Mouse (Mus musculus) kidney, postnatal 25 days (tissue): ENCODE measurements at regions not wholly inside any gene's neighbourhood (a gene's known extent, or its start where the extent isn't known, plus 50 kb on each side); places are given as distances from the start of the nearest gene placed in this dataset.

Experiments
- DNase-seq, 2 experiments: peaks; one replicate each; pipeline ENCODE4 v3.0.0; 2021; ENCODE audit warnings: mixed read lengths in 2 of 2

DNA sequence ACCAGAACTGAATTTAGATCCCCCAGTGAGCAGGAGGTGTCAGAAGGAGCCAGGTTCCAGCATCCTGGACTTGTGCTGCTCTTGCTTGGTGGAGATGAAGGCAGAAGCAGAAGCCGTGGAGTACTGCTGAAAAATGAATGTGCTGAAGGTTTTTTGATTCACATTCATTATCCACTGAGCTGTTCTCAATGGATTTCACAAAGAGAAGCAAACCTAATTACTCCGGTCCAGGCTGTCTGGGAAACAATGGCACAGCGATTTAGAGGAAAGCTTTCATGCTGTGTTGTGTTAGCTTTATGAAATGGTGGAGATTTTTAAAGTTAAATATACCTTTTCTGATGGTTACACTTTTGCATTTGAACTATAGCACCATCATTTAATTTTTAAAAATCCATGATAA is 535.3 kb upstream of the Adgrl3 start:
- no peak for DNase-seq

DNA sequence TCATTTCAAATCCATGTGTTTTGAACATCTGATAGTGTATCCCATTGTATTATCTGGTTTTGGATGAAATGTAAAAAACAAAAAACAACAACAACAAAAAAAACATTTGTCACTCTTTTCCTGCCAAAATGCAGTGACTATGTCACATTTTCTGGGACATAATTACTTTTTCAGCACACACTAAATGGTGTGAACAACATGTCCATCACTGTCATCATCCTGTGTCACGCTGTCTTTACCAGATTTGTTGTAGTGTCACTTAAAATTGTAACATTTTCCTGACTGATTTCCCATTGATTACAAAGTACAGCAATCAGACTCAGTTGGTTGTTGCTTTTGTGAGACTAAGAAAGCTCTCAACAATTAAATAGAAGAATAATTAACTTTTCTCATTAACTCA is 531.6 kb upstream of the Adgrl3 start:
- no peak for DNase-seq

GRCm38 (mm10) chr5:80508672-80509071 is 511.3 kb upstream of the Adgrl3 start:
- DNase-seq, result peak in 1 of 2 experiments; percentile 31

DNA sequence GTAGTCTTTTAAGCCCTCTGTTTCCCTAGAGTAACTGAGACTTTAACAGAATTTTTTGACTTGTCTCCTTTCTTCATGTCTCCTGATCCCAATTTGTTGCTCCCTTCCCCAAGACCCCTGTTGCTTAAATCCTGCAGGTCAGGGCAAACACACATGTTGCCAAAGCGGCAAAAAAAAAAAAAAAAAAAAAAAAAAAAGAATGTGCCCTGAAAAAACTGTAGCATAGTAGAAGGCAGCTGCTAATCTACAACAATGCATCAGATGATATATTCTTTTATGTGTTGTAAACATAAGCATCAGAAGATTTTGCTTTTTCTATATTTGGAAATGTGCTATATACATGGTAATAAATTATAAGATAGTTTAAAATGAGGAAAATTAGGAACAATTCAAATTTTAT is 479.9 kb upstream of the Adgrl3 start:
- DNase-seq, result no peak

GRCm38 (mm10) chr5:80551673-80552072 is 468.3 kb upstream of the Adgrl3 start:
- no peak for DNase-seq

DNA sequence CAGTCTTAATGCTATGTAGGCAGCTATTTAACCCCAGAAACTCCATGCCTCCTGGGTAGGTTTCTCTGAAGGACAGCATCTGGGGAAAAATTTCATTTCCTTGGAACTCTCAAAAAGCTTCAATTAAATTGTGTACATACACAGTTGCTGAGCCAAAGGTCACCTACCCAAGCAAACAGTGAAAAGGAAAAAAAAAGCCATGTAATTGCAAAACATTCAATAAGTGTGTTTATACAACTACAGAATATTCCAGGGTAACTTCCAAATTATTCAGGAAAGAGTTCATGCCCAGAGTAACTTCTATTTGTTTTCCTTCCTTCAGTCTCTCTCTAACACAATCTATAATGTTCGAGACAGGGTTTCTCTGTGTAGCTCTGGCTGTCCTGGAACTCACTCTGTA is 441.2 kb upstream of the Adgrl3 start:
- DNase-seq, result no peak

GRCm38 (mm10) chr5:80611571-80611970 is 408.4 kb upstream of the Adgrl3 start:
- no peak for DNase-seq

- no peak for DNase-seq
Measured at GRCm38 (mm10) chr5:80627225-80627624, 392.7 kb upstream of the Adgrl3 start.

GRCm38 (mm10) chr5:80659043-80659442 is 360.9 kb upstream of the Adgrl3 start:
- no peak for DNase-seq

DNA sequence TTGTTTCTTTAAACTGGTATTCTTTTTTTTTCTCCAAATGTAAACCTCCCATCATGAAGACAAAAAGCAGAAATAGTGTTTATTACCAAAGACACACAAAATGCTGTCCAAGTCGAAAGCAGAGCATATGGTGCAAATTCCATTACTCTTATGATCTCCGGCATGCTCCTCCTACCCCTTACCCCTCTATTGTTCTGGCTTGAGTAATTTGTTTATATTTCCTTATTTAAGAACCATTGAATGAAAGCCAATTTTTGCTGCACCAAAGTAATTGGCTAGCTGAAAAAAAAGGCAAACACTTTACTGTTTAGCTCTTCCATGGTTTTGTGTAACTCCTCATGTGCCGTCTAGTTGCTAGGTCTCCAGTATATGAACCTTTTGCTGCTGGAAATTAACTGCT is 360.4 kb upstream of the Adgrl3 start:
- DNase-seq, result no peak

DNA sequence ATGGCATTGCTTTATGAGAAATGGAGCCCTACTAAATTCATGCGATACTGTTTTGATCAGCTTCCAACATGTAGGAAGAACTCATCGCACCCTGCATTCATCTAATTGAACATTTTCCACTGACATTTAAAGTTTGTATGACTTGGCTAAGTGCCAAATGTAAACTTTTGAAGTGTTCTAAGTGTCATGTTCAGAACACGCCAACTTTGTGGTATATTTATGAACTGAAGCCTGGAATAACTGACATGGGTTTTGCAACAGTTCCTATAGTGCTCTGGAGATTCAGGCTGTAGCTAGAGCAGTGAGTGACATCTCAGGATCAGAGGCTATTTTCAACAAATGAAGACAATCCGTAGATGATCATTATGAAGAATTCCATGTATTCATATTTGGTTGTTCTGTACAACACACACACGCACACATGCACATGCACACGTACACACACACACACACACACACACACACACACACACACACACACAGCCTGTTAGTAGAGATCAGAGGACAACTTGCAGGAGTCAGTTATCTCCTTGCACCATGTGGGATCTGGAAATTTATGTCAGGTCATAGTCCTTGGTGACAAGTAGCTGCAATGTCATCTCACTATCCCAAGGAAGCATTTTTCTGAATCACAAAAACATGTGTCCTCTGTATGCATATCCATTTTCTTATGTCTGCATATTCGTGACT is 349.5 kb upstream of the Adgrl3 start:
- DNase-seq, result no peak

DNA sequence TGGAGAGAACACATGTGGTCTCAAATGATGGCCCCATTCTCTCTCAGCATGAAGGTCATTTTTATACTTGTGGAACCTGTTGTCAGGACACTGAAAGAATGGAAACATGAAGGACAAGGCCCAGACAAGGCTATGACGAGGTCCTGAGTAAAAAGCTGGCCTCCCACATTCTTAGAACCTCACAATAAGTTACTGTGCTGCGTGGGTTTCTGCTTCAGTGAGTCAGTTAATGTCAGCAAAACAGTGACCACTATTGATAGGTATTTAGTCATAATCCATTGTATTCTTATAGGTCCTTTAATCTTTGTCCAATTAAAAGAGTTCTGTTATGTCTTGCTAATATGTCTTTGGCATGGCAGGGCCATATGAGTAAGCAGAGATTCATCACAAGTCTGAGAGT is 336.5 kb upstream of the Adgrl3 start:
- DNase-seq, result no peak

DNA sequence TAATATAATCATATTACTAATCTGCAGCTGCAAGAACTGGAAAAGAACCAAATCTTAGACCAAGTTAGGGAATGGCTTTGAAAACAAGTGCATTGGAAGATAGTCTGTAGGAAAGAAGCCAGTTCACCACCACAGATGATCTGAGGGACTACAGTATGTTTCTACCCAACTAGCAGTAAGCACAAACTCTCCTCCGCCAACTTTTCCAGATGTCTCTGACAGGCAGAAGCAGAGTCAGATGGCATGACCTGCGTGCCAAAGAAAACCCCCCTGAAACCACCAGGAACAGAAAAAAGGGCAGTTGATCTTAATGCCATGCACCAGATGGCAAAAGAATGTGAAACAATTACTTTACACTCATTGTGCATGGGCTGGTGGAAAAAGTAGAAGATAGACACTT is 319.1 kb upstream of the Adgrl3 start:
- no peak for DNase-seq

GRCm38 (mm10) chr5:80704732-80705131 is 315.2 kb upstream of the Adgrl3 start:
- DNase-seq, result no peak

DNA sequence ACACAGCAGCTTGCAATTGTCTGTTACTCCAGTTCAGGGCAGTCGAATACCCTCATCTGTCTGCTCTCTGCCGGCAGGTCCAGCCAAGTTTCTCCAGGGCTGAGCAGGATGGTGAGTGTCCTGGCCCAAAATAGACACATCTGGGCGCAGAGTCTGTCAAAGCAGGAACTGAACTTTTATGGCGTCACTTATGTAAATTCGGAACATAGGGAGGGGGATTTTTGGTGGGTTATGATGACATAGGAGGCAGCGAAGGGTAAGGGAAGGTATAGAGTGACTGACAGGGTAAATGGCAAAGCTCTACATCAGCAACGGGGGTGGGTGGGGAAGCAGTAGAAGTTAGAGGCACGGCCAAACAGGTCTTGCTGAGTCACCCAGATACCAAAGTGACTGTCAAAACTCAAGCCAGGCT is 313.3 kb upstream of the Adgrl3 start:
- DNase-seq, result no peak
